Mouse (Mus musculus): ENCODE results near the gene Jak2.

Jak2 gene

DNA sequence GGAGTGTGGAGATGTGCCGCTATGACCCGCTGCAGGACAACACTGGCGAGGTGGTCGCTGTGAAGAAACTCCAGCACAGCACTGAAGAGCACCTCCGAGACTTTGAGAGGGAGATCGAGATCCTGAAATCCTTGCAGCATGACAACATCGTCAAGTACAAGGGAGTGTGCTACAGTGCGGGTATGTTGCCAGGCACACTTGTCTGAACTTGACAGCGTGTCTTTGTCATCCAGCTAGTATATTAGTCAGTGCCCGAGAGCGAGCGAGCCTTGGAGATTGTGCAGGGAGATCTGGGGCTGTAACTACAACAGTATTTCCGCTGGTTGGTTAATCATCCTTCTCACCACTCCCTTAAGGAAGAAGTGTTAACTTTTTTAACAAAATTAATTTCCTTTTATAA, 49.3 kb downstream of the Jak2 start:
- Histone ChIP-seq H3K27me3 (ENCODE audit: control insufficient read depth, insufficient read depth, low read length, poor library complexity, severe bottlenecking) (no peaks in the 10 kb centered on the region), H3K36me3 (ENCODE audit: control insufficient read depth, insufficient read depth, low read length, poor library complexity, severe bottlenecking) (peaks cover 15% of the 10 kb centered on the region)
- no peak for DNase-seq (ENCODE audit: low read depth, low spot score)

DNA sequence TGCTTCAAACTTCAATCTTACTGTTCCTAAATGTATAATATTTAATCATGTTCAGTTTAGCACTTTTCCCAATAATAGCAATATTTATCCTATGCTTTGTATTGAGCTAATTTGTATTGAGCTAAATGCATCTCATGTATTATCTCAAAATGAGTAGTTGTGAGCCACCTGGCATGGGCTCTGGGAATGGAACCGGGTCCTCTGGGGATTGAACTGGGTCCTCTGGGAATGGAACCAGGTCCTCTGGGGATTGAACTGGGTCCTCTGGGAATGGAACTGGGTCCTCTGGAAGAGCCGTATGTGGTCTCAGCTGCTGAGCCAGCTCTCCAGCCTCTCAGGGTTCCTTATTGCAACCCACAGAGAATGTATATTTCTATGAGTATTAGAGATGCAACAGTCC, 50.5 kb downstream of the Jak2 start:
- peaks cover 14% of the 10 kb centered on the region for H3K36me3 ChIP-seq (ENCODE audit: control insufficient read depth, insufficient read depth, low read length, poor library complexity, severe bottlenecking)

DNA sequence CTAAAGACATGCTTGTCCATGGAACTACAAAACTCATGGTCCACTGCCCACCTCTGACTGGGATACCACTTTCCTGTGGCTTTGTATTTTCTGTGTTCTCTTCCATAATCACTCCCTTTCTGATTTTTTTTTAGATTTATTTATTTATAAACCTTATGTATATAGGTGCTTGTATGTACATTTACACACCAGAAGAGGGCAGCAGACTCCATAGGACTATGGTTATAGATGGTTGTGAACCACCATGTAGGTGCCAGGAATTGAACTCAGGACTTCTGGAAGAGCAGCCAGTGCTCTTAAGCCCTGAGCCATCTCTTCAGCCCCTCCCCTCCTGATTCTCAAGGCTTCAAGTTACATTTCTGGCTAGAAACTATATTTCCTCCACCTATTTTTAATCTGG, 57.2 kb downstream of the Jak2 start:
- peak; percentile 31 for DNase-seq (ENCODE audit: low read depth, low spot score)
- peaks cover 9% of the 10 kb centered on the region; the same call in 1 of the 2 replicates for H3K36me3 ChIP-seq (ENCODE audit: control insufficient read depth, insufficient read depth, low read length, poor library complexity, severe bottlenecking)
- H3K27me3 ChIP-seq (ENCODE audit: control insufficient read depth, insufficient read depth, low read length, poor library complexity, severe bottlenecking), result no peaks in the 10 kb centered on the region

More for the DNA sequence above, 50.5 kb downstream of the Jak2 start:
- DNase-seq (ENCODE audit: low read depth, low spot score), result no peak
- no peaks in the 10 kb centered on the region for H3K27me3 ChIP-seq (ENCODE audit: control insufficient read depth, insufficient read depth, low read length, poor library complexity, severe bottlenecking)

DNA sequence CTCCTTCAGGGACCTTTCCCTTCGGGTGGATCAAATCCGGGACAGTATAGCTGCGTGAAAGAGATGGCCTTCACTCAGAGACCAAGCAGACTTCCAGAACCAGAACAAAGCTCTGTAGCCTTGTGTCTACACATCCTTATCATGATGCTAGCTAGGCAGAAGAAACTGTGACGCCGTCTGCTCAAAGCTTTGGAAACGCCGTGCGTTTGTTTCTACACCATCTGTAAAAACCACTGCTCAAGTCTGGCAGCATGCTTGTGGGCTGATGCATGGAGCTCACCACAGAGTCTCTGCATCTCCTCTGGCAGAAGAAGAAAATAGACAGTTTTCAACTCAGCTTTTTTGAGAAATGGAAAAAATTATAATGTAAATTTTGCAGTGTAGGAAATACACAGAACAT, 60.2 kb downstream of the Jak2 start:
- Histone ChIP-seq H3K27me3 (ENCODE audit: control insufficient read depth, insufficient read depth, low read length, poor library complexity, severe bottlenecking) (no peaks in the 10 kb centered on the region), H3K36me3 (ENCODE audit: control insufficient read depth, insufficient read depth, low read length, poor library complexity, severe bottlenecking) (peaks cover 8% of the 10 kb centered on the region; the same call in 1 of the 2 replicates)
- no peak for DNase-seq (ENCODE audit: low read depth, low spot score)

DNA sequence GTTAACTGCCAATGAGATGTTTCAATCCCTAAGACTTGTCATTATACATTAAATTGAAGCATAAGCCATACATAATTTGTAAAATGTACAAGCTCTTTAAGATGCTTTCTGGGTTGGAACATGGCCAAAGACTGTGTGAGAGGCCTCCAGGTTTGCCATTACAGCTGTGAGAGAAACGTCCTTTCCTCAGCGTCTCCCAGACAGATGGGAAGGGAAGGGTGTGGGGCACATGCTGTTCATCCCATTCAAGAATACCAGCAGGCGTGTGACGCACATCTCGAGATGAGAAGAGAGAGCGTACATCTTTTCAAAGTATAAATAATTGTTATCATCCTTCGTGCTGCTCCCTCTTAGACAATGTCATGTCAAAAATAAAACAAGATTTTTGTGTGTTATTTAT, 61.0 kb downstream of the Jak2 start:
- Histone ChIP-seq H3K36me3 (ENCODE audit: control insufficient read depth, insufficient read depth, low read length, poor library complexity, severe bottlenecking) (peaks cover 8% of the 10 kb centered on the region; the same call in 1 of the 2 replicates), H3K27me3 (ENCODE audit: control insufficient read depth, insufficient read depth, low read length, poor library complexity, severe bottlenecking) (no peaks in the 10 kb centered on the region)
- DNase-seq (ENCODE audit: low read depth, low spot score), result no peak

DNA sequence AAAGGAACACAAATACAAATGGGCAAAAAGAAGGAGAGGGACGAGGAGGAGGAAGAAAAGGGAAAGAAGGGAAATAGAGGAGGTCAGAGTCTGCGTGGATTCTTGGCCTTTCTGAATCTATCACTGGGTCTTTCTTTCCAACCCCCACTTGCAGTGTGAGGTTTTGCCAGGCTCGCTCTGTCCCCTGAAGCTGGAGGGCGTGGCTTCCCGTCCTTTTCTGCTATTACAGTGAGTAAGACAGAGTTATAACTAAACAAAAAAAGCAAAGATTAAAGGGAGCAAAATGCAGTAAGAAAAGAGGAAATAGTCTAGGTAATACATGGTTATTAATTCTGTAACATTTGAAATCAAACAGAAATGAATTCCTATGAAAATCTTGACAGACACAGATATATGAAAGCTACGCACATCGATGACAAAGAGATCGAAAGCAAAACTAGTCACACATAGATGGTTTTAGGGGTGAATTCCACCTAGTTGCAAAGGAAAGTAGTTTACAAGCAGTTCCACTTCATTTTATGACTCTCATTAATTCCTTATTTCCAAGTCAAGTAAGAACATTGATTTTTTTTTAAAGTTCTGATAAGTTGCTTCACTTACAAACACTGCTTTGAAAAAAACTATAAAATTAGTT, 71.9 kb downstream of the Jak2 start:
- H3K36me3 ChIP-seq (ENCODE audit: control insufficient read depth, insufficient read depth, low read length, poor library complexity, severe bottlenecking), result no peaks in the 10 kb centered on the region
- DNase-seq (ENCODE audit: low read depth, low spot score), result peak; percentile 65
- H3K27me3 ChIP-seq (ENCODE audit: control insufficient read depth, insufficient read depth, low read length, poor library complexity, severe bottlenecking), result no peaks in the 10 kb centered on the region

DNA sequence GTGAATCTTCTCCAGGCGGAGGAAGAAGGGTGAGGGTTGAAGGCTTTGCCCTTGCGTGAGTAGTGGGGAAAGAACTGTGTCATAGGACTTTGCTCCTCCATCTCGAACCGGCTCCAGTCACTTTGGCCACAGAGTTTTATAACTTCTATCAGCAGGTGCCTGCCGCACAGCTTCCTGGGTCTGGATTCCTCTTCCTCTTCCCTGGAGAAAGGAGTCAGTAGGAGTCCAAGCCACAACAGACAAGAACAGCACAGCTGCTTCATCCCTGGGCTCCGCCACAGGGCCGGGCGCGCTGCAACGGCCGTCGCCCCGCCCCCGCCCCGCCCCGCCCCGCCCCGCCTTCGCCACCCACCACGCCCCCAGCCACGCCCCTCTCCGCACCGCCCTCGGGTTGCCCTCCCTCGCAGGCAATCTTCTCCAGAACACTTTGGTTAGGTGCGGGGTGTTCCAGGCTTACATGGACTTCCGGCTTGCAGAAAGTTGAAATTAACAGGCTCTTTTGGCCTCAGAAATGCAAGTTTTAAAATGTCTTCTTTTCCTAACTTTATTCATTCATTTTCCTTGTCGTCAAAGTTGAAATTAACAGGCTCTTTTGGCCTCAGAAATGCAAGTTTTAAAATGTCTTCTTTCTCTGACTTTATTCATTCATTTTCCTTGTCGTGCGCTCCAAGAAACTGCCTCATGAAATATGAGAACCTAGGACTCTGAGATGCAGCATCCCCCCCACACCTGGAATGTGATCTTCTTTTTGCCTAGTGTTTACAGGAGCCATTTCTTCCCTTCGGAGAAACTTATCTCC, 73.6 kb downstream of the Jak2 start, which contains the start of gene Insl6:
Gene Insl6, minus strand, starts transcription at position 304 of the 799 bp plus-strand sequence.
- Histone ChIP-seq H3K27me3 (ENCODE audit: control insufficient read depth, insufficient read depth, low read length, poor library complexity, severe bottlenecking) (no peaks in the 10 kb centered on the region), H3K36me3 (ENCODE audit: control insufficient read depth, insufficient read depth, low read length, poor library complexity, severe bottlenecking) (no peaks in the 10 kb centered on the region)
- DNase-seq (ENCODE audit: low read depth, low spot score), result peak; percentile 74

DNA sequence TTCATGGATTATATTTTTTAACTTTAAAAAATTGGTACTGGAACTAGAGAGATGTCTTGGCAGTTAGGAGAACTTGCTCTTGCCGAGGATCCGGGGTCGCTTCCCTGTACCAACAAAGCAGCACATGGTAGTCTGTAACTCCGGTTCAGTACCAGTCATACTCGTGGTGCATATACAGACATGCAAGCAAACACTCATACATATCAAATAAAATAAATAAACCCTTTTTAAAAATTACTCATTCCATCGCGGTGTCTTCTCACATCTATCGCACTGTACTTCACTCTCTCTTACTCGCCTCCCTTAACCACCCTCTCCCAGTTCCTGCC, 74.2 kb downstream of the Jak2 start:
- Histone ChIP-seq H3K27me3 (ENCODE audit: control insufficient read depth, insufficient read depth, low read length, poor library complexity, severe bottlenecking) (no peaks in the 10 kb centered on the region), H3K36me3 (ENCODE audit: control insufficient read depth, insufficient read depth, low read length, poor library complexity, severe bottlenecking) (no peaks in the 10 kb centered on the region)
- DNase-seq (ENCODE audit: low read depth, low spot score), result no peak

DNA sequence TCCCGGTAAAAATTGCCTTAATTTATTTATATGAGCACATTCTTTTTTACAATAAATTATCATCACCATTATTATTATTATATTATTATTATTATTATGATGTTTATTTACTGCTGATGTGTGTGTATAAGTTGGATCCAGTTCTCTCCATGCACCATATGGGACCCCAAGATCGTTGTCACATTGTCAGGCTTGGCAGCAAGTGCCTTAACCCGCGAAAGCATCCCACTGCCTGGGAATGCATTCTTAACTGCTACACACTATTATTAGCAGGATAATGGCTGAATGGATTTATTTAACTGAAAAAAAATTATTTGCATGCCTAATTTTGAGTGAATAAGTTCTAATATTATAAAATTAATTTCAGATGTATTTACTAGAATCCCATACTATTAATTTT, 74.8 kb downstream of the Jak2 start:
- DNase-seq (ENCODE audit: low read depth, low spot score), result no peak
- H3K36me3 ChIP-seq (ENCODE audit: control insufficient read depth, insufficient read depth, low read length, poor library complexity, severe bottlenecking), result no peaks in the 10 kb centered on the region
- no peaks in the 10 kb centered on the region for H3K27me3 ChIP-seq (ENCODE audit: control insufficient read depth, insufficient read depth, low read length, poor library complexity, severe bottlenecking)

DNA sequence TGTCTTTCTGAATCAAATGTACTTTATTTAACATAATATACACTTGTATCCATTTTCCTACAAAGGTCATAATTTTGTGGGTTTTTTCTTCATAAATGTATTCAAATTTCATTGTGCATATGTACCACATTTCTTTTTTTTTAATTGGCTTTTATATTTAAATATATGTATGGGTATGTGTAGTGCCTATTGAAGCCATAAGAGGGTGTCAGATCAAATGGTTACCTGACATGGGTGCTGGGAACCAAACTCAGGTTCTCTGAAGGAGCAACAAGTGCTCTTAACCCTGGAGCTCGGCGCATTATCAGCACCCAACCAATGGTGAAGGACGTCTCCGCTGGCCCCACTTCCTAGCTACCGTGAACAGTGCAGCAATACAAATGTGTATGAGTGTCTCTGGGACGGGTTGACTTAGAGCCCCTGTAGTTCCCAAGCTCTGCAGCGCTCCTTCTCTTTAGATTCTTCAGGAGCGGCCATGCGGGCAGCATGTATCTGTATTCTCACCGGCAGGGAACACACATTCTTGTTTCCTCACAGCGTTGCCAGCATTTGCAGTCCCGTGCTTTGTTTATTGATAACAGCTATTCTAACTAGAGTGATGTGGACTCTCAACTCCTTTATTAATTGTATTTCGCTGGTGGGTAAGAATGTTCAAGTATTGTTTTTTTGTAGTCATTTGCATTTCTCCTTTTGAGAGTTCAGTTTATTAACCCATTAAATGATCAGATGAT, 75.4 kb downstream of the Jak2 start:
- no peak for DNase-seq (ENCODE audit: low read depth, low spot score)
- Histone ChIP-seq H3K36me3 (ENCODE audit: control insufficient read depth, insufficient read depth, low read length, poor library complexity, severe bottlenecking) (no peaks in the 10 kb centered on the region), H3K27me3 (ENCODE audit: control insufficient read depth, insufficient read depth, low read length, poor library complexity, severe bottlenecking) (no peaks in the 10 kb centered on the region)

DNA sequence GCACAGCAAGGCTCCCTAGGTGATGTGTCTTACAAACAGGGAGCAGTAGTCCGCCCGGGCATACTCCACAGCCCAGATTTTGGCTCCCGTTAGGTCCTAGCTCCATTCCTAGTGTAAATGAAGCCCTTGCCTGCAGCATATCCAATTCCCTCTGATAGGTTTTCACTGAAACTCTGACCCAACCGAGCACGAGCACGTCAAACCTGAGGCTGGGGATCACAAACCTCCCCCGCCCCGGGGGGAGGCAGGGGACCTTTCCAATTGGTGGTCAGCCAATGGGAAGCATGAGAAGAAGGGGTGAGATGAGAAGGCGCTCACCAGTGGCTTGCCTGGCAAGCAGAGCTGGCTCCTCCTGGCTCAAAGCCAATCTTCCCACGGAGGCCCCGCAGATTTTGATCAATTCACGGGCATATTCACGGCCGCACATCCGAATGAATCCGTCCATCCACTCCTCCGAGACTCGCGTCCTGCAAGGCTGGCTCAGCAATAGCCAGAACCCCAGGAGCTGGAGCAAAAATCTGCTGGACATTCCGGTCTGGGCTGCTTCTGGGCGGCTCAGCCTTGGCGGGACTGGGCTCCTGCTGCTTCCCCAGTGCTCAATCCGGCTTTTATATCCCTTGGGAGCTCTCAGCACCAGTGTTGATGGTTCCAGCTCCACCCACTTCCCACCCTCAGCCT, 82.6 kb downstream of the Jak2 start, which contains the start of gene Rln1:
Gene Rln1, minus strand, starts transcription at position 603 of the 678 bp plus-strand sequence.
- Histone ChIP-seq H3K27me3 (ENCODE audit: control insufficient read depth, insufficient read depth, low read length, poor library complexity, severe bottlenecking) (no peaks in the 10 kb centered on the region), H3K36me3 (ENCODE audit: control insufficient read depth, insufficient read depth, low read length, poor library complexity, severe bottlenecking) (no peaks in the 10 kb centered on the region)
- no peak for DNase-seq (ENCODE audit: low read depth, low spot score)

DNA sequence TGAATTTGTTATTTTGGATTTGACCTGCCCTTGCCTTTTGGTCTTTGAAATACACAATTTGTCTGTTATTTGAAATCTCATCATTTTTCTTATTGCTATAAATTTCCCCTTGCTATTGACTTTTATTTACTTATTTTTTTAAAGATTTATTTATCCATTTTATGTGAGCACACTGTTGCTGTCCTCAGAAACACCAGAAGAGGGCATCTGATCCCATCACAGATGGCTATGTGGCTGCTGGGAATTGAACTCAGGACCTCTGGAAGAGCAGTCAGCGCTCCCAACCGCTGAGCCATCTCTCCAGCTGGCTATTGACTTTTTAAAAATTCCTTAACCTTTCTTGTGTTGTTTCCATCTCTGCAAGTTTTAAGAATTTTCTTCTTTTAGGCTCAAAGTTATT, 85.0 kb downstream of the Jak2 start:
- Histone ChIP-seq H3K27me3 (ENCODE audit: control insufficient read depth, insufficient read depth, low read length, poor library complexity, severe bottlenecking) (no peaks in the 10 kb centered on the region), H3K36me3 (ENCODE audit: control insufficient read depth, insufficient read depth, low read length, poor library complexity, severe bottlenecking) (no peaks in the 10 kb centered on the region)
- no peak for DNase-seq (ENCODE audit: low read depth, low spot score)

DNA sequence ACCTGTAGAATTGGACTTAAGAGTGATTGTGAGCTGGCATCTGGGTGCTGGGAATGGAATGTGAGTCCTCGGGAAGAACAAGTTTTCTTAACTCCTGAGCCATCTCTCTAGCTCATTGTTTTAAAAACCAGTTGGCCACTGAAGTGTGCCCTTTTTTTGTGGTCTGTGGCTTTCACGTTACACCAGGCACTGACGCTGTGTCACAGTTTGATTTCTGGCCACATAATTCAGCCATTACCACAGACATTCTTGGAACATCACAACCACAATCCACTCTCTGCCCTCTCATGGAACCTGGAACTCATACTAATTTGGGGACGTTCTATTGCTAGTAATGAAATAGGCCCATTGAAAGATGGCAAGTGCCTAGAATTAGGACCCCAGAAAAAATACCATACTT, 89.4 kb downstream of the Jak2 start:
- DNase-seq (ENCODE audit: low read depth, low spot score), result no peak
- H3K27me3 ChIP-seq (ENCODE audit: control insufficient read depth, insufficient read depth, low read length, poor library complexity, severe bottlenecking), result no peaks in the 10 kb centered on the region

DNA sequence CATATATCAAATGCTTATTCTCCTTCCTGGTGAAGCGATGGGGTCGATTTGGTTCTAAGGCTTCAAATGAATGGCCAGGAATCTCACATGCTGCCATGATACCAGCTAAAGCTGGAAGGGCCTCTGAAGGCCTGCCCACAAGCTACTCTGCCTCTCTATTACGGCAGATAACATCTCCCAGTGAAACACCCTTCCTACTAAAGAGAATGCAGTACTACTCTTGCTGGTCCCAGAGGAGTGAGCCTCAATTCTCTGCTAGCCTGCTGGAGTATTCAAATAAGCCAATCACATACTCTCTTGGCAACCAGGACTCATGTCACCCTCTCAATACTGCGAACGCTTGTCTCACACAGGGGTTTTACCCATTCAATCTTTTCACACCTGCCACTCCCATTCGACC, 90.7 kb downstream of the Jak2 start:
- no peaks in the 10 kb centered on the region for H3K27me3 ChIP-seq (ENCODE audit: control insufficient read depth, insufficient read depth, low read length, poor library complexity, severe bottlenecking)
- no peak for DNase-seq (ENCODE audit: low read depth, low spot score)
- H3K36me3 ChIP-seq (ENCODE audit: control insufficient read depth, insufficient read depth, low read length, poor library complexity, severe bottlenecking), result no peaks in the 10 kb centered on the region

More for the DNA sequence above, 89.4 kb downstream of the Jak2 start:
- no peaks in the 10 kb centered on the region for H3K36me3 ChIP-seq (ENCODE audit: control insufficient read depth, insufficient read depth, low read length, poor library complexity, severe bottlenecking)

All from splenic B cell, adult 2 months (primary cell).